Mouse (Mus musculus) E14TG2a.4 (cell line): ENCODE measurements around the gene Tff2.
A peak's percentile ranks its signal among the peaks of the same experiment; 100 is the strongest.

Source experiments
- H3K27me3 ChIP-seq: 2 replicates; pipeline ENCODE4 v1.6.1; 2014; ENCODE audit warnings: low read length, control low read depth; ENCODE audit not compliant: insufficient read depth
- H3K36me3 ChIP-seq: 2 replicates; pipeline ENCODE4 v1.6.1; 2014; ENCODE audit warnings: low read length, control low read depth; ENCODE audit not compliant: insufficient read depth
- H3K4me1 ChIP-seq: replicated peaks from 2 replicates; pipeline ENCODE4 v1.6.1; 2014; ENCODE audit warnings: low read depth, low read length, control low read depth
- H3K4me3 ChIP-seq: replicated peaks from 2 replicates; pipeline ENCODE4 v1.5.1; 2014; ENCODE audit warnings: mild to moderate bottlenecking, low read length
- H3K9me3 ChIP-seq: 2 replicates; pipeline ENCODE4 v1.6.1; 2014; ENCODE audit warnings: low read length, control low read depth
- CTCF ChIP-seq: conservative IDR thresholded peaks from 2 replicates; pipeline ENCODE4 v1.5.1; 2014; ENCODE audit warnings: low read length
- NANOG ChIP-seq: IDR thresholded peaks from 2 replicates; pipeline ENCODE4 v1.6.1; 2014; ENCODE audit warnings: borderline replicate concordance, low read length, mixed read lengths
- POU5F1 ChIP-seq: IDR thresholded peaks from 2 replicates; pipeline ENCODE4 v1.6.1; 2014; ENCODE audit warnings: low read length, borderline replicate concordance

Tff2 gene

GRCm38 (mm10) chr17:31144040-31145037, at the start of gene Tff2:
Gene Tff2, minus strand, starts transcription at chr17:31144282.
- peaks cover 7% of the 10 kb centered on the region; the same call in 1 of the 2 replicates for H3K9me3 ChIP-seq
- peaks cover 18% of the 10 kb centered on the region for H3K4me1 ChIP-seq
- no peaks in the 10 kb centered on the region for H3K36me3 ChIP-seq
- TF ChIP-seq NANOG = no peak
- TF ChIP-seq CTCF = no peak
- TF ChIP-seq POU5F1 = no peak
- no peak within 1 kb of the TSS for H3K4me3 ChIP-seq
- H3K27me3 ChIP-seq = peaks cover 13% of the 10 kb centered on the region; the same call in 1 of the 2 replicates

- TF ChIP-seq CTCF = no peak
- TF ChIP-seq POU5F1 = no peak
- Histone ChIP-seq H3K4me3 (no peak overlapping the region), H3K36me3 (no peaks in the 10 kb centered on the region)
These were observed 49.3 kb upstream of the Tff2 start for GRCm38 (mm10) chr17:31193360-31193759.

GRCm38 (mm10) chr17:31192663-31193062, 48.6 kb upstream of the Tff2 start:
- peaks cover 10% of the 10 kb centered on the region for H3K4me1 ChIP-seq
- no peaks in the 10 kb centered on the region for H3K9me3 ChIP-seq
- TF ChIP-seq POU5F1 (no peak), NANOG (no peak), CTCF (no peak)
- peaks cover 9% of the 10 kb centered on the region; the same call in 1 of the 2 replicates for H3K27me3 ChIP-seq
- H3K36me3 ChIP-seq = no peaks in the 10 kb centered on the region
- no peak overlapping the region for H3K4me3 ChIP-seq

More at GRCm38 (mm10) chr17:31193360-31193759, 49.3 kb upstream of the Tff2 start:
- Histone ChIP-seq H3K9me3 (no peaks in the 10 kb centered on the region), H3K27me3 (peaks cover 9% of the 10 kb centered on the region; the same call in 1 of the 2 replicates), H3K4me1 (peaks cover 16% of the 10 kb centered on the region)

DNA sequence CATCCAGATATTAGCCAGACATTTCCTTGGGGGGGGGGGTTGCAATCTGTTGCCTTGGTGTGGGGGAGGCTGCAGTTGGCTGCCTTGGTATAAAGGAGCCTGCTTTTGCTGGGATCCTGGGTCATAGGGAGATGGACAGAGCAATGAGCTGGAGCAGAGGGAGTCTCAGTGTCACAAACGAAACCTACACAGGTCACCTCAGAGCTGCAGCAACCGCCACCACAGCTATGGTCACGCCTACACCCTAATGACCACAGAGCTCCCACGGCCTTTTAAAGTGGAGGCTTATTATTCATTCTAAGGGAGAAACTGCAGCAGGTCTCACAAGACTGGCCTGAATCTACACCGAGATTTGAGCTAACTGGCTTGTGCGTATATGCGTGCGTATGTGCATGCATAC, 47.7 kb upstream of the Tff2 start:
- H3K36me3 ChIP-seq = no peaks in the 10 kb centered on the region
- peaks cover 8% of the 10 kb centered on the region for H3K4me1 ChIP-seq
- no peak for TF ChIP-seq POU5F1
- TF ChIP-seq NANOG = no peak
- no peak for TF ChIP-seq CTCF
- H3K9me3 ChIP-seq = no peaks in the 10 kb centered on the region
- peaks cover 5% of the 10 kb centered on the region; the same call in 1 of the 2 replicates for H3K27me3 ChIP-seq
- no peak overlapping the region for H3K4me3 ChIP-seq

DNA sequence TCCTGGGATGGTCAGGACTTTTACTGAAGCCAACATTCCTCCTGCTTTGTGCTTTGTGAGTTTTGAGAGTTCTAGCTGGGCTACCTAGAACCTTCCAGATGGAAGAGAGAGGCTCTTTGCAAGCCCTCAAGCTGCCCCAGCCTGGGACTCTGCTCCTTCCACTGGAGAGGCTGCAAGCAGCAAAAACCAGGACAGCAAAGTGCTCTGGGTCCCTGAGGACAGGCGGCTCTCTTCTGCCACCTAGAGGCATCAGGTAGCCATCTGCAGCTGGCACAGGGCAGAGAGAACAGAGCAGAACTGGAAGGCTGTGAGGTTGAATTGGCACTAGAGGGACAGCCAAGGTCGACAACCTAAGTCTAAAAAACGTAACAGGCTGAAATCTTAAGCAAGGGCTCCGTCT, 43.3 kb upstream of the Tff2 start:
- Histone ChIP-seq H3K4me3 (no peak overlapping the region), H3K4me1 (peaks cover 15% of the 10 kb centered on the region), H3K9me3 (no peaks in the 10 kb centered on the region), H3K27me3 (no peaks in the 10 kb centered on the region; the same call in 1 of the 2 replicates), H3K36me3 (no peaks in the 10 kb centered on the region)
- TF ChIP-seq POU5F1 = no peak
- peak; percentile 89 for TF ChIP-seq CTCF

DNA sequence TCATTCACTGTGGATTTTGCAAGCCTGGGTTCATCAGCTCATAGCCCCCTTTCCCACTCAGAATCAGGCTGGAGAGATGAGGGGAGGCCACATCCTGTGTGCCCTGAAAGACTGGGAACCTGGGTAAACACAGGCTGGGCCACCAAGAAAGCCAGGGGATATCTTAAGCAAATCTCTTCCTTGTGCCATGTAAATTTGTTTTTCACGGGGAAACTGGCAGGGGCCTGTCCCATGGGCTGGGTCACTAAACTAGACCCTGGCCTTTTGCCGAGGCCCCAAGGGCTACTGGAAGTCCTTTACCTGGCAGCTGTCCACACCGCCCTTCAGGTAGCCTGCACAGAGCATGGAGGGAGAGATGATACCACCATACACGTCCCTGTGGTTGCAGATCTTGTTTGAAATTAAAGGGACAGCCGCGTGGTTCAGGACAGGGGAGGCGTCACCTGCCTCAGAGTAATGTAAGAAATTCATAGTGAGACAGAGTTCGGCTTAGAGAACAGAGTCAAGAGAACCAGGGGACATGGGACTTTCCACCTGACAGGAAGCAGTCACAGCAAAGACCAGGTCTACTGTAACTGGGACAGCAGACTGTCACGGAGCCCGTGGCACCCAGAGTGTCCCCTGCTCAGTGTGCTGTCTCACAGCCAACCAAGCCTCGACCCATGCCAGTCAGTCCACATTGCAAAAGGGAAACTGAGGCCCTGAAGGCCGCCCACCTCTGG, 40.3 kb upstream of the Tff2 start:
- H3K36me3 ChIP-seq = no peaks in the 10 kb centered on the region
- H3K9me3 ChIP-seq = no peaks in the 10 kb centered on the region
- H3K4me1 ChIP-seq = peaks cover 15% of the 10 kb centered on the region
- no peak overlapping the region for H3K4me3 ChIP-seq
- TF ChIP-seq POU5F1 (no peak), NANOG (no peak), CTCF (no peak)
- H3K27me3 ChIP-seq = peaks cover 6% of the 10 kb centered on the region; the same call in 1 of the 2 replicates

- Histone ChIP-seq H3K27me3 (peaks cover 6% of the 10 kb centered on the region; the same call in 1 of the 2 replicates), H3K4me3 (no peak overlapping the region), H3K36me3 (no peaks in the 10 kb centered on the region), H3K9me3 (no peaks in the 10 kb centered on the region), H3K4me1 (peaks cover 15% of the 10 kb centered on the region)
- TF ChIP-seq POU5F1 = no peak
- TF ChIP-seq NANOG = no peak
- TF ChIP-seq CTCF = no peak
These were observed 39.3 kb upstream of the Tff2 start for GRCm38 (mm10) chr17:31183180-31183974.

- H3K27me3 ChIP-seq = peaks cover 6% of the 10 kb centered on the region; the same call in 1 of the 2 replicates
- no peaks in the 10 kb centered on the region for H3K9me3 ChIP-seq
- no peak overlapping the region for H3K4me3 ChIP-seq
- H3K4me1 ChIP-seq = peaks cover 15% of the 10 kb centered on the region
- TF ChIP-seq NANOG (no peak), CTCF (no peak), POU5F1 (no peak)
- no peaks in the 10 kb centered on the region for H3K36me3 ChIP-seq
These were observed 37.4 kb upstream of the Tff2 start for GRCm38 (mm10) chr17:31181490-31181889.
